Mouse (Mus musculus) c-Kit-negative CD71-positive TER-119-positive erythroid progenitor cells, embryonic 14.5 days (primary cell): ENCODE data around the gene Ssu72.
"Not testable (repeated sequence)": the region's sequence is repeated elsewhere in the genome, so short reads cannot be mapped to it uniquely, and the experiment has no call there.

Experiments used
- DNase-seq: peaks from one replicate; pipeline ENCODE4 v3.0.0-alpha.2; 2013; ENCODE audit warnings: low read depth, low spot score

Gene Ssu72

DNA sequence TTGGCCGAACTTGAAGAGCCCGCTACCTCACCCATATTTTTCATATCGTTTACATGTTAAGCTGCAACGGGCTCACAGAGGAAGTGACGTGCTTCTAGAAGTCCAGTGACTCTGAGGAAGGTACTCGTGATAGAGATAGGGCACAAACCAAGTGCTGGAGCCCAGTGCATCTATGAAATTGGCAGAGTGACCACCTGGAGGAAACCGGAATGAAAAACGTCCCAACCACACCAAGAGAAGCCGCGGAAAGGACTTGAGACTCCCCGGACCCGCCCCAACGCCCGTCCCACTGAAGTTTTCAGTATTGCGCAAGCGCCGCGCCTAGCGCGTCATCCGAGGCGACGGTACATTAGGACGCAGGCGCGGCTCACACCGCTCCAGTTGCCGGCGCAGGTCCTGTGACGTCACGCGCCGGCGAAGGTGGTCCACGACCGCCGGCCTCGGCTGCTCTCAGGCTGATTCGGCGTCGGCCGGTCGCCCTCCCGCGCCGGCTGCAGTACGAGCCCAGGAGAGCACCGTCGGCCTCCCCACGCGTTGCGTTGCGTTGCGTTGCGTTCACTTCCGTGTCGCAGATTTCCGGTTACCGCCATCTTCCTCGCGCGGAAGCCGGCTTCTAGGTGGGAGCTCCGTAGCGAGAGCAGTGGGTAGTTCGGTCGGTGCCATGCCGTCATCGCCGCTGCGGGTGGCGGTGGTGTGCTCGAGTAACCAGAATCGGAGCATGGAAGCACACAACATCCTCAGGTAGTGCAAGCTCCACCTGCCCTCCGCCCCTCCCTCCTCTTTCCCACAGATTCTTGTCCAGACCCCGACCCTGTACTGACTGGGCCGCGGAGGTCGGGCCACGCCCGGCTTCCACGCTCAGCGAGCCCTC lies at the start of gene Ssu72:
Gene Ssu72 (plus strand): TSS at position 80 of the 871 bp plus-strand sequence.
- peak; percentile 89 for DNase-seq

DNA sequence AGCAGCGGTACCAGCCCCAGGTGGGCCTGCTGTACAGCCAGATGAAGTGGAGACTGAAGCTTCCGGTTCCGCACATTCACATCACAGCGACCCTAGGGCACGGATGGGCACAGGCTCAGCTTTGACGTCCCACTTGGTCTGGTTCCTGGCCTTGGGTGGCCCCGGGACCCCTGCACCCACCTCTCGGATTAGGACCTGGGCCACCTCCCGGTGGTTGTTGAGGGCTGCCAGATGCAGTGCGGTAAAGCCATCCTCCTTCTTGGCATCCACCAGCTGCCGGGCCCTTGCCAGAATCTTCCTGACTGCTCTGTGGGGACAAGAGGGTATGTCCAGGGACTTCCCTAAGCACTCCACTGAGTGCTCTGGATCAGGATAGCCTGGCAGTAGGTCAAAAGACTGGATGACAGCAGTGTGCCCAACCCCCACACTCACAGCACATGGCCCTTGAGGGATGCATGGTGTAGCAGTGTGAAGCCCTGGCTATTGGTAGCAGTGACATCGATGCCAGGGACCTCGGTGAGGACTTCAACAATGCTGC lies 48.3 kb upstream of the Ssu72 start:
- no peak for DNase-seq

DNA sequence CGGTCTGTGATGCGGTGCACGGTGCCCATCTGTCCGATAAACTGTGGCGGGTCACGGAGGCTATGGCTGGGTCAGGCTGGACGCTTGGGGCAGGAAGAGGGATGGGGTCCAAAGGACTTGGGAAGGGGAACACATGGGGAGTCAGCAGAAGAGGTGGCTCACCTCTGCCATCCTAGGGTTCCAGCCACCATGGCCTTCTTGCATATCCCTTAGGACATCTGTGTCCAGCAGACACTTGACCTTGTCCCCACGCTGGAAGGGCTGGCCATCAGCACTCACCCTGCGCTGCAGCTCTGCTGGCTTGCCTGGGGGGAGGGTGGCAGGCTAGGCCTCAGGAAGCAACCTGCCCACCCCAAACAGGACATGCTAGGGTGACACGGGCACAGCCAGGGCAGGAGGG lies 45.6 kb upstream of the Ssu72 start:
- no peak for DNase-seq

DNA sequence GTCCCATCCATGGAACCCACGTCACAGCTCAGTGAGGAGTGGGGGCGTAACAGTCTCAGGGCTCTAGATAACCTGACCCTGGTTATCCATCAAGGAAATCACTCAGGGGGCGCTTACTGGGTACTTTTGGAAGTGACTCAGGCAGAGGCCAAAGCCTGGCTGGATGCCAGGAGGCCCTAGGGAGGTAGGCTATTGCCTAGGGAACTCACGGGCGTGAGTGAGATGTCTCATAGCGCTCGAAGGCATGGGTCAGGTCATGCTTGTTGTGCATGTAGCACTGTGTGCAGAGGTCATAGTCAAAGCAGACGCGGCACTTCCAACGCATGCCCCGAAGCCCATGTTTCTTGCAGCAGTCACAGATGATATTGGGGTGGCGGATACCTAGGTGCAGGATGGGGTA lies 44.0 kb upstream of the Ssu72 start:
- no peak for DNase-seq

DNA sequence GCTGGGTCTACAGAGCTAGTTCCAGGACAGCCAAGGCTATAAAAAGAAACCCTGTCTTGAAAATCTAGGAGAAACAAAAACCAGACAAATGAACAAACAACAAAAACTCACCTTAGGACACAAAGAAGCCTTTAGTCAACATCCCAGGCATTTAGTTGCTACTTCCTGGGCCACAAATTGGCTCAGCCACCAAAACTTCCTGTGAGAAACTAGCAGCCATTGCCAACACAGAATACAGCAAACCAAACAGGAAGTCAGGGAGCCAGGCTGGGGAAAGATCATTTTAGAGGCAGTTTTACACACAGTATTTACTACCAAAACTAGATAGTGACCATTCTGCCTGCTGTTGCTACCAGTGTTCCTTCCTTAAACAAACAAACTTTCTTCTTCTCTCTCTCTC lies 37.7 kb upstream of the Ssu72 start:
- DNase-seq, result no peak

DNA sequence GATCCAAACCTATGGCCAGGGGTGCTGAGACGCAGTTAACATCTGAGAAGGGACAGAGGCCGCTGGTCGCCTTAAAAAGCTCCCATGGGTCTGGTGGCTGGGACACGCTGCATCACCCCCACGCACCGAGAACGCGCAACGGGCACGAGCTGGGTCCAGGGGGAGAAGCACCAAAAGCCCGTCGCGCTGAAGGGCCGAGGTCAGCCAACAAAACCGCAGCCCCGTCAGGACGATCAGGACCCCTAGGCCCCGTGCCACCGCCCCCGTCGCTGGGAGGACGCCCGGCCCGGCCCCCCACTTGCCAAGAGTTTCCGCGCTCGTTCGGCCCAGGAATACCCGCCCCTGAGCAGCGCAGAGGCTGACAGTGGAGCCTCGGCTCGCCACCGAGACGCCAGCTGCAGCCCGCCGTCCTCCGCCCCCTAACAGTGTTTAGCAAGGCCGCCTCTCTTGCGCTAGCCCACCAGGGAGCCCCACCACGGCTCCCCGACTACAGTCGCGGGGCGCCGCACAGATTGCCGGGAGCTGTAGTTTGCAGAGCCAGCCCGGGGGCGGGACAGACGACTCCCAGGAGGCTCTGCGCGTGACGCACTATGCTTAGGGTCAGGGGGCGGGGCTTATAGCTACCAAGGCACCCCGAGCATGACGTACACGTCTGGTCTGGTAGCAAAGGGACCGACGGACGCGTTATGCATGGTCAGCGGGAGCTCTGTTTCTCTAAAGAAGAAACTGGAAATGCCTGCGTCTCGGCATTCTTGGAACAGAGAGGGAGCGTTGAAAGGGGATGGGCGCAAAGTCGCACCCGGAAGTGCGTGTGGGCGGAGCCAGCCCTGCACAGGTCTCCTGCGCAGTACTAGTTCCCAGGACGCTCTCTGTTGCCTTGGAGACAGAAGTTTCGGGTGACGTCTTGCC lies 35.7 kb upstream of the Ssu72 start, which contains the start of gene Mib2:
Gene Mib2 (minus strand): TSS at position 510 of the 909 bp plus-strand sequence.
- DNase-seq, result peak; percentile 95

DNA sequence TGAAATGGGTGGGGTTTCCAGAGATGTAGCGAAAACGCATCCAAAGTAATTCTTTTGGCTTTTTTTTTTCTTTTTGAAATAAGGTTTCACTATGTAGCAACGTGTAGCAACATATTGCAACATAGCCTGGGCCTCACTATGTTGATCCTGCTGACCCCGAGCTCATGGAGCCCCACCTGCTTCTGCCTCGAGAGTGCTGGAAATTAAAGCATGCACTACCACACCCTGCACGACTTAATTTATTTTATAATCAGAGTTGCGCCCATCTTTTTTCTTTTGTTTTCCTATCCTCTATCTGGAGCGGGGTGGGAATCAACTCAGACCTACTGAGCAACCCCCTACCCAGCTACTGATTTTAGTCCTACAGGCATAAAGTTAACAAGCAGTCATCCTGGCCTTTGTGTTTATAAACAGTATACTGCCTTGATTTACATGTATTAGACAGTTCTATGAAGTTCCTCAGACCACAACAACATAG lies 35.0 kb upstream of the Ssu72 start:
- no peak for DNase-seq

DNA sequence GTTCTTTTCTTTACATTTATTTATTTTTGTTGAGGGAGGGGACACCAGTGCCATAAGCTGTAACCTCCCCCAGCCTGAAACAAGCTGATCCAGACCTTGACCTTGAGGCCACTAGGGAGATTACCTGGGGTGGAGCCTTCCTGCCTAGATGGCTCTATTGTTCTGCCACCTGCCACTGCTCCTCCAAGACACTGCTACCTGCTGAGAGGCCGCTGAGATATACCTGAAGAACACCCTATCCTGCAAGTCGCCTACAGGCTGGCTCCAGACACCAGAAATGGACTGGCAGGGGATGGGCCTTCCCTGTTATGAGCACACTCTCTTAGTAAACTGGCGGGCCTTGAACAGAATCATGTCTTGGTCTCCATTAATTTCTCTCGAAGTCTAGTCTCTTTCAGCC lies 34.4 kb upstream of the Ssu72 start:
- not testable (repeated sequence) for DNase-seq

DNA sequence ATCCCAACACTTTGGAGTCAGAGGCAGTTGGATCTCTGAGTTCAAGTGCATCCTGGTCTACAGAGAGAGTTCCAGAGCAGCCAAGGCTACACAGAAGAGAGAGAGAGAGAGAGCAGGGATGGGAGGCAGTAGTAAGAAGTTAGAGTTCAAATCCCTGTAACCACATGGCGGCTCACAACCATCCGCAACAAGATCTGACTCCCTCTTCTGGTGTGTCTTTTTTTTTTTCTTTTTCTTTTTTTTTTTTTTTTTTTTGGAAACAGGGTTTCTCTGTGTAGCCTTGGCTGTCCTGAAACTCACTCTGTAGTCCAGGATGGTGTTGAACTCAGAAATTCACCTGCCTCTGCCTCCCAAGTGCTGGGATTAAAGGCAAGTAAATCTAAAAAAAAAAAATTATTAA lies 32.5 kb upstream of the Ssu72 start:
- no peak for DNase-seq

DNA sequence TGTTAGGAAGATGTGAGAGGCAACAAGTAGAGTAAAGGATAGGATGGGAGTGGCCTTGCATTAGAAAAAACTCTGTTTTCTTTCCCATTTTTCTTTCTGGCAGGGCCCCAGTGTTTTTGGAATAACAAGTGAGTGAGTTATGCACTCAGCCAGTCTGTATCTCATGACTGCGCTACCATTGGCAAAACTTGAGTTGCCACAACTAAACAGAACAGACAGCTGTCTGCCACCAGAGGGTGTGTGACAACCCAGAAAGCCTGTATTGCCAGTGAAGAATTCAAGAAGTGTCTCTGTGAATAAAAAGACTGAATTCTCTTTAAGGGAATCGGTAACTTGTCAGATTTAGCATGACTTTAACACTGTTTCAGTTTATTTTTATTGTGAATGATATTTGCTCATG lies 28.6 kb upstream of the Ssu72 start:
- no peak for DNase-seq

DNA sequence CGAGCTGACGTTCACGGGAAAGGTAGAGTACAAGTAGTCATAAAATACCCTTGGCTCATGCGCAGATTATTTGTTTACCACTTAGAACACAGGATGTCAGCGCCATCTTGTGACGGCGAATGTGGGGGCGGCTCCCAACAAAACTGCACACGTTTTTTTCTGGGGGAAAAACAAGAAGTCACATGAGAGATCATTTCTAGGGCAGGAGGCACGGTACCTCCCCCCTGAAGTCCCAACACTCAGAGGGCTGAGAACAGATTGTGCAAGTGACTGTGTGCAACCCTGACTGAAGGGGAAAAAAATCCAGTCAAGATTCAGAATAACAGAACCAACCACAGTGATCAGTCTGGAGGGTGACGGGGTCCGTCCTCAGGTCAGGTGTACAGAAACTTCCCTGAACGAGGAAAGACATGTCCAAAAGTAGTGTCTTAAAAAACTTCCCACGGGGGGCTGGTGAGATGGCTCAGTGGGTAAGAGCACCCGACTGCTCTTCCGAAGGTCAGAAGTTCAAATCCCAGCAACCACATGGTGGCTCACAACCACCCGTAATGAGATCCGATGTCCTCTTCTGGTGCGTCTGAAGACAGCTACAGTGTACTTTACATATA lies 20.8 kb upstream of the Ssu72 start:
- not testable (repeated sequence) for DNase-seq

DNA sequence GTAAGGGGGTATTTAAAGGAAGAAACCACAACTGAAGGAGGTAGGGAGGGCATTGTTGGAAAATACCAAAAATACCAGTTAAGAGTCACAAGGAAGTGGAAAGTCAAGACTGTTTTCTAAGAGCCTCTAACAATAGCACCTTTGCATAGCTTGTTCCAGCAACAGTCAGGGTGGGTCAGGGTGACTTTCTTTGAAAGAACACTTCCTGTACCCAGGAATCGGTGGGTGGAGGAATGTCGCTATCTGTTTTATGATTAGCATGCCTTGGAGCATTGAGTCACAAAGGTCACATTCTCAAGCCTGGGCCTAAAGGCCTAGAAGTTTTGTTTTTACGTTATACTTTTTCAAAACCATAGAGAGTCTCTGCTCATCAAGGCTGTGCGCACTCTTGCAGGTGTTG lies 16.8 kb upstream of the Ssu72 start:
- DNase-seq, result not testable (repeated sequence)

DNA sequence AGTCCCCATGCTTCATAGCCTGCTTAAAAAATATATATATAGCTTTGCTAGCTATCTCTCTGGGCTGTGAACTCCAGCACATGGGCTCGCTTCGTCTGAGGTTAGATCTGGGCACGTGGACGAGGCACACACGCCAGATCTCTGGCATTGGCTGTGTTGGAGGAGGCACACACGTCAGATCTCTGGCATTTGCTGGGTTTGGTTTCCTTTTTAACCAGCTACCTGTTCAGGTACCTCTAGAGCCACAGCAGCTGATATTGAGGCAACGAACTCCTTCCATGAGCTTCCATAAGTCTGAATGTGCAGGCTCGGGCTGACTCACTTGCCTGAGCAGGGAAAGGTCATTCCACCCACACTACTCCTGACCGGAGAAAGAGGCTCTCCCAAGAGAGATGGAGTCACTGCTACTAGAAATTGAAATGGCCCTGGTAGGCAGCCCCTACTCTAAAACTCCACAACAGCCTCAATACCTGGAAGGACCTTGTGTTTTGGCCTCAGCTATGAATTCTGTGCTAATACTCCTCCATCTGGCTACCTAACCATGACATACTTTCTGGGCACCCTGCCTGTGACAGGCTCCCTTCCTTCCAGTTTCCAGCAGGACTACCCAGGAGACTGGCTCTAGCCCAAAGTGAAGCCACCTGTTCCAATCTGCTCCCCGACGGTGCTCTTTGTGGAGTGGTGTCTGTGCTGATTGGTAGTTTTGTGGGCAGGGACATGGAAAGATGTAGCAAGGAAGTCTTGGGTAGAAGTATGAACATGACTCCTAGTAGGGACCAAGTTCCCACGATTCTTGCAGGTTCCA lies 13.8 kb upstream of the Ssu72 start:
- no peak for DNase-seq

DNA sequence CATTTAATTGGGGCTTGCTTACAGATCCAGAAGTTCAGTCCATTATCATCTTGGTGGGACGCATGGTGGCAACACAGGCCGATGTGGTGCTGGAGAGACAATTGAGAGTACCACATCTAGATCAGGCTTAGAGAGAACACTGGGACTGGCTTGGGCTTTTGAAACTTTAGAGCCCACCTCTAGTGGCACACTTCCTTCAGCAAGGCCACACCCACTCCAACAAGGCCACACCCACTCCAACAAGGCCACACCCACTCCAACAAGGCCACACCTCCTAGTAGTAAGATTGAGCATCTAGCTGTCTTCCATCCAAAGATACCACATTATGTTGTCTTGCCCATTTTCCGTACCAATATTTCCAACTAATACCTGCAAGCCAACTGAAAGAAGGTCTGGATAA lies 12.2 kb upstream of the Ssu72 start:
- DNase-seq, result no peak

DNA sequence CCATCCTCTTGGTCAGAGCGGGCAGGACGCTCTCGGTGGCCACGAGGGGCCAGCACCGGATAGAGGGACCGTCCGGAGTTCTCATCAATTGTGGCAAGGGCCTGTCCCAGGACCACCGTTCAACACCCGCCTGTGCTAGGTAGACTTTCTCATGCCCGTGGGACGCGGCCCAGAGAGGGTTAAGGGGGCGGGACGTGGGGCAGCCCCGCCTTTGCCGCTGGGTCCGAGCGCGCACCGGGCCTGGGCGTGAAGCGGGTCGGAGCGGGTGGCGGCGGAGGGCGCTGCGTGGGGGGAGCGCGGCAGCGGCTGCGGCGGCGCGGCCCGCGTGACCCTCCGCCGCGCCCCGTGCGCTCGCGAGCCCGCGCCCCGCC lies 10.5 kb upstream of the Ssu72 start, which contains the start of gene Fndc10:
Gene Fndc10 (plus strand): TSS at position 232 of the 371 bp plus-strand sequence.
- no peak for DNase-seq

DNA sequence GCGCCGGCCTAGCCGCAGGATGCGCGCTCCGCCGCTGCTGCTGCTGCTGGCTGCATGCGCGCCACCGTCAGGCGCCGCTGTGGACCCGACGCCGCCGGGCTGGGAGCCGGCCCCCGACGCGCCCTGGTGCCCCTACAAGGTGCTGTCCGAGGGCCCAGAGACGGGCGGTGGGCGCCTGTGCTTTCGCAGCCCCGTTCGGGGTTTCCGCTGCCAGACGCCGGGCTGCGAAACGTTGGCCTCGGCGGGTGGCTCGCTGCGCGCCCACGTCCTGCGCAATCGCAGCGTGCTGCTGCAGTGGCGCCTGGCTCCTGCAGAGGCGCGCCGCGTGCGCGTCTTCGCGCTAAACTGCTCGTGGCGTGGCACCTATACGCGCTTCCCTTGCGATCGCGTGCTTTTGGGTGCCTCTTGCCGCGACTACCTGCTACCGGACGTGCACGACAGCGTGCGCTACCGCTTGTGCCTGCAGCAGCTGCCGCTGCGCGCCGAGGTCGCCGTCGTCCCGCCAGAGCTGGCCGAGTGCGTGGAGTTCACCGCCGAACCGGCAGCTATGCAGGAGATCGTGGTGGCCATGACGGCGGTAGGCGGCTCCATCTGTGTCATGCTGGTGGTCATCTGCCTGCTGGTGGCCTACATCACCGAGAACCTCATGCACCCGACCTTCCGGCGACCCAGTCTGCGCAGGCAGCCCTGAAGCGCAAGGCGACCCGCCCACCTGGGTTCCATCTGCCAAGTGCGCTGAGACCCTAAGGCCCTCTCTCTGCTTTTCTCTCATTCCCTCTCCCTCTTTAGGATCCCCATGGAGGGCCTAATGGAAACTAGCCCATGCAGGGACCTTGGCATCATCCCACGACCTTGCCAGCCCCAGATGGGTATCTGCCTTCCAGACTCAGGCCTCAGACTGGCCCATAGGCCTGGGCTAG lies 9.9 kb upstream of the Ssu72 start:
- DNase-seq, result no peak

DNA sequence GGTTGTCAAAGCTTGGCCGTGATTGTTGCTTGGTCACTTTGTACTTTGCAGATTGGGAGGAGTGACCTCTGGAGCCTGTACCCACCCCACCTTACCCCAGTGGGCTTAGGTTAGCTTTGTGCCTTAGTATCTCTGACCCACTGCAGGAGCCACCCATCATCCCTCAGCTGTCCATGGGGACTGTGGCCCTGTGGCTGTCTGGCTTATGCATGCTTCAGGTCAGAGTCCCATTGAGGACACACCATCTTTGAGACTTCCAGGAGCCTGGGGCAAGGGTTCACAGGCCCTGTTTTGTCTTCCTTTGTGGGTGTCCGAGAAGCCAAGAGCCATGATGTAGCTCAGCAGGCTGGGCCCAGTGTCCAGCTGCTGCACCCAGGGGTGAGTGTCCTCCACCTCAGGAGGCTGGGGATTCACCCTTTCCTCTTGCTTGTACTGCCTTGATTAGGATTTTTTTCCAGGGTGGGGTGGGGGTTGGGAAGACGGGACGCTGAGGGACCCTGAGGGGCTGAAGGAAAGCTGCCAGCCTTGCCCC lies 9.0 kb upstream of the Ssu72 start:
- no peak for DNase-seq

DNA sequence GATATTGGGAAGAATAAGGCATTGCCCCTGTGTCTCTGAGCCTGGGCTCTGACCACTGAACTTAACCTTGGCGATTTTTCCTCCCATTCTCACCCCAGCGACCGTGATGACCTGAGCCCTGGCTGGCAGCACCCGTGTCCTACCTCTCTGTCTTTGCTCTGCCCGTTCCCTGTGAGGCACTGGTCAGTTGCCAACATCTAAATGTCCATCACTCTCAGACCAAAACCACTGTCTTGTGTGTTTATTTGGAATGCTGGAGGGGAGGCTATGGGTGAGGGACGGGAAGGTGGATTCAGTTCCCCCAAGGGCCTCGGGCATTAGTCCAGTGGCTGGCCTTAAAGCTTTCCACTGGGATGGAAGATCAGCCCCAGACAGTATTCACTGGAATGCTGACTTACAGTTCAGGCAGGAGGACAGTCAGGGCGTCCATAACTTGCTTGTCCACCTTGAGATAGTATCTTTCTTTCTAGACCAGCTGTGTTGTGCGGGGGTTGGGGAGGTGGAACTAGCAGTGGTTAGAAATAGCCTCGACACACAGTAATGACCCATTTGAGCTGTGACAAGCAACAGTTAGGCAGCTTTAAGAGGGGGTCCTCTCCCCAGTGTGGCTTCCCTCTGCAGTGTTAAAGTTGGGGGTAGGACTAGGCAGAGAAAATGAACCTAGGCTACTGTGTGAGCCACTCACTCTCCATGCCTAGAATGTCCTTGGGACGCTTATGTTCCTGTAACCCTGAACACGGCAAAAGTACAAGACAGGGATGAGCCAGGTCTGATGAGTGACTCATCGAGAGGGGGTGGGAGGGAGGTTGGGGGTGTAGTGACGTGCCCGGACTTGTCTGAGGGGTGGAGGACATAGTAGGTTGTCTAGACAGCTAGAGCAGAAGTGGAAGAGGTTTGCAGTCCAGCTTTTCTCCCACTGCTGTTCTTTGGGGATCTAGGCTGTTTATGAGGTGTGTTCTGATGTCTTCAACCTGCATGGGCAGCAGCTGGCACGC lies 8.0 kb upstream of the Ssu72 start:
- DNase-seq, result no peak
